9 mouse cellular contexts compared by ENCODE assay signal in genomic region chr15:82960786-82961561, GRCm38 (mm10). TPM values are rescaled to one million over a fixed set of nuclear protein-coding genes. Genes with fewer than 3 reads are reported as not detected.
DNase-seq lines count a peak whose midpoint lies in the region; ATAC-seq and TF ChIP-seq lines count a peak whose summit lies in the region.
"Had no signal": no experiment of that assay in that cellular context is flagged by ENCODE, and none has a peak within 500 bp of the region (broad histone marks: within the 10 kb centered on the region; RNA-seq: fewer than 3 reads in every experiment).

No protein-coding gene starts in this region.

- peak overlapping the region; percentile 46 for H3K4me2 ChIP-seq in kidney, postnatal 0 days (ENCODE audit: low read length)
- peak overlapping the region; percentile 72 for H3K4me2 ChIP-seq in hindbrain, embryonic 15.5 days
- peak overlapping the region; percentile 66 for H3K4me2 ChIP-seq in neural tube, embryonic 12.5 days (replicated peaks)

- no peaks in the 10 kb centered on the region for H3K9me3 ChIP-seq in kidney, postnatal 0 days (replicated peaks; ENCODE audit: low read length)
- no peaks in the 10 kb centered on the region for H3K9me3 ChIP-seq in embryonic facial prominence, embryonic 10.5 days
- H3K9me3 ChIP-seq in hindbrain, embryonic 15.5 days, result no peaks in the 10 kb centered on the region
- no peaks in the 10 kb centered on the region for H3K9me3 ChIP-seq in neural tube, embryonic 12.5 days

- no peak overlapping the region; the same call in 1 of the 2 replicates for H3K9ac ChIP-seq in kidney, postnatal 0 days (ENCODE audit: low read depth, low read length)
- peak overlapping the region; percentile 44 for H3K9ac ChIP-seq in hindbrain, embryonic 15.5 days
- peak overlapping the region; percentile 38; the same call in 1 of the 2 replicates for H3K9ac ChIP-seq in neural tube, embryonic 12.5 days

- no peak for TF ChIP-seq CTCF in kidney, postnatal 0 days (IDR thresholded peaks at IDR 0.05; ENCODE audit: low read depth)

- no peaks in the 10 kb centered on the region for H3K27me3 ChIP-seq in kidney, postnatal 0 days (ENCODE audit: insufficient read depth, low read length)
- H3K27me3 ChIP-seq in embryonic facial prominence, embryonic 10.5 days (replicated peaks; ENCODE audit: low read depth, poor library complexity, severe bottlenecking), result peaks cover 92% of the 10 kb centered on the region
- H3K27me3 ChIP-seq in hindbrain, embryonic 15.5 days, result no peaks in the 10 kb centered on the region; the same call in none of the 2 replicates
- H3K27me3 ChIP-seq in neural tube, embryonic 12.5 days (replicated peaks), result peaks cover 87% of the 10 kb centered on the region

- H3K36me3 ChIP-seq in kidney, postnatal 0 days (ENCODE audit: insufficient read depth, low read length), result no peaks in the 10 kb centered on the region
- H3K36me3 ChIP-seq in embryonic facial prominence, embryonic 10.5 days (replicated peaks), result no peaks in the 10 kb centered on the region
- H3K36me3 ChIP-seq in hindbrain, embryonic 15.5 days, result no peaks in the 10 kb centered on the region
- no peaks in the 10 kb centered on the region for H3K36me3 ChIP-seq in neural tube, embryonic 12.5 days

- peak overlapping the region; percentile 12 for H3K4me3 ChIP-seq in kidney, postnatal 0 days (replicated peaks; ENCODE audit: low read depth, low read length)
- peak overlapping the region; percentile 69 for H3K4me3 ChIP-seq in embryonic facial prominence, embryonic 10.5 days
- peak overlapping the region; percentile 61 for H3K4me3 ChIP-seq in hindbrain, embryonic 15.5 days
- H3K4me3 ChIP-seq in neural tube, embryonic 12.5 days, result peak overlapping the region; percentile 21

- no peak for ATAC-seq in kidney, postnatal 0 days (replicated peaks; ENCODE audit: low FRiP score, low read depth)
- no peak for ATAC-seq in hindbrain, embryonic 15.5 days (ENCODE audit: low FRiP score, low read depth)
- peak; percentile 59 for ATAC-seq in neural tube, embryonic 12.5 days (ENCODE audit: low FRiP score, low read depth)
- no peak for ATAC-seq in inflammation-experienced regulatory T-cells, adult 6 months

- WGBS in kidney, postnatal 0 days, result 5% methylated on average over 26 of the region's 26 CpGs
- WGBS in embryonic facial prominence, embryonic 10.5 days, result 1% methylated on average over 26 of the region's 26 CpGs
- under 1% methylated on average over 26 of the region's 26 CpGs for WGBS in hindbrain, embryonic 15.5 days
- under 1% methylated on average over 26 of the region's 26 CpGs for WGBS in neural tube, embryonic 12.5 days

- H3K27ac ChIP-seq in kidney, postnatal 0 days, result no peak overlapping the region
- H3K27ac ChIP-seq in embryonic facial prominence, embryonic 10.5 days (replicated peaks), result peak overlapping the region; percentile 69
- H3K27ac ChIP-seq in hindbrain, embryonic 15.5 days (replicated peaks), result peak overlapping the region; percentile 79
- peak overlapping the region; percentile 42; the same call in 1 of the 2 replicates for H3K27ac ChIP-seq in neural tube, embryonic 12.5 days
- H3K27ac ChIP-seq: macrophage had no signal

- intact Hi-C loops in heart, postnatal 25 days (cut with DNase I), result no loop called here

- H3K4me1 ChIP-seq in kidney, postnatal 0 days (replicated peaks; ENCODE audit: insufficient read depth, low read length), result peaks cover 36% of the 10 kb centered on the region
- peaks cover 76% of the 10 kb centered on the region for H3K4me1 ChIP-seq in embryonic facial prominence, embryonic 10.5 days
- peaks cover 82% of the 10 kb centered on the region for H3K4me1 ChIP-seq in hindbrain, embryonic 15.5 days (replicated peaks)
- peaks cover 81% of the 10 kb centered on the region for H3K4me1 ChIP-seq in neural tube, embryonic 12.5 days

- no peak for DNase-seq in kidney, postnatal 0 days (ENCODE audit: low spot score)
- no peak for DNase-seq in kidney, adult 8-10 months
- peak; percentile 61 for DNase-seq in embryonic facial prominence, embryonic 10.5 days (ENCODE audit: low spot score)
- DNase-seq in spleen, postnatal 14 days (ENCODE audit: low spot score in 2 of 2), result no peak
- DNase-seq in heart, postnatal 25 days (ENCODE audit: low spot score), result no peak

RNA-seq across cellular contexts. Expression of gene Tcf20, which starts 26.7 kb away (rescaled TPM):
- polyA plus RNA-seq in kidney, postnatal 0 days (2015; fragmentation: Nextera tagmentation; extraction: Ambion mirVana), result 5.6 and 5.8 TPM in 2 replicates
- 8.4 and 8.5 TPM in 2 replicates for polyA plus RNA-seq in embryonic facial prominence, embryonic 10.5 days (2016; fragmentation: Nextera tagmentation; extraction: Ambion mirVana)
- 10.4 and 11.4 TPM in 2 replicates for polyA plus RNA-seq in hindbrain, embryonic 15.5 days (2015; fragmentation: Nextera tagmentation; extraction: Ambion mirVana)
- 9.8 and 11.8 TPM in 2 replicates for polyA plus RNA-seq in neural tube, embryonic 12.5 days (2016; fragmentation: Nextera tagmentation; extraction: Ambion mirVana)
- 10 to 100 TPM; 13.1 to 21.1 (median 13.8) TPM for polyA plus RNA-seq in inflammation-experienced regulatory T-cells, adult 6 months (2017; shearing (Covaris generic))
- 10 to 100 TPM; 52.2 to 55.8 TPM for total RNA-seq in heart, postnatal 25 days (2021)

Comparison
In these comparisons a context has a peak if more than half of its experiments do, and no peak if none do; other contexts are left out.
1. H3K4me3 ChIP-seq: peak in every context shown above with its lines; median percentile 69 in embryonic facial prominence, embryonic 10.5 days; 61 in hindbrain, embryonic 15.5 days; 21 in neural tube, embryonic 12.5 days; 12 in kidney, postnatal 0 days.